Mouse (Mus musculus): ENCODE results near the gene Ackr1. TPM values are rescaled to one million over a fixed set of nuclear protein-coding genes. Genes with fewer than 3 reads are reported as not detected.

Ackr1 gene
- 5.3 TPM for polyA plus RNA-seq (2014; fragmentation: Illumina TruSeq; extraction: RNeasy Lipid Tissue Mini Kit (QIAGEN cat#74804); ENCODE audit: low read depth, low replicate concordance)

DNA sequence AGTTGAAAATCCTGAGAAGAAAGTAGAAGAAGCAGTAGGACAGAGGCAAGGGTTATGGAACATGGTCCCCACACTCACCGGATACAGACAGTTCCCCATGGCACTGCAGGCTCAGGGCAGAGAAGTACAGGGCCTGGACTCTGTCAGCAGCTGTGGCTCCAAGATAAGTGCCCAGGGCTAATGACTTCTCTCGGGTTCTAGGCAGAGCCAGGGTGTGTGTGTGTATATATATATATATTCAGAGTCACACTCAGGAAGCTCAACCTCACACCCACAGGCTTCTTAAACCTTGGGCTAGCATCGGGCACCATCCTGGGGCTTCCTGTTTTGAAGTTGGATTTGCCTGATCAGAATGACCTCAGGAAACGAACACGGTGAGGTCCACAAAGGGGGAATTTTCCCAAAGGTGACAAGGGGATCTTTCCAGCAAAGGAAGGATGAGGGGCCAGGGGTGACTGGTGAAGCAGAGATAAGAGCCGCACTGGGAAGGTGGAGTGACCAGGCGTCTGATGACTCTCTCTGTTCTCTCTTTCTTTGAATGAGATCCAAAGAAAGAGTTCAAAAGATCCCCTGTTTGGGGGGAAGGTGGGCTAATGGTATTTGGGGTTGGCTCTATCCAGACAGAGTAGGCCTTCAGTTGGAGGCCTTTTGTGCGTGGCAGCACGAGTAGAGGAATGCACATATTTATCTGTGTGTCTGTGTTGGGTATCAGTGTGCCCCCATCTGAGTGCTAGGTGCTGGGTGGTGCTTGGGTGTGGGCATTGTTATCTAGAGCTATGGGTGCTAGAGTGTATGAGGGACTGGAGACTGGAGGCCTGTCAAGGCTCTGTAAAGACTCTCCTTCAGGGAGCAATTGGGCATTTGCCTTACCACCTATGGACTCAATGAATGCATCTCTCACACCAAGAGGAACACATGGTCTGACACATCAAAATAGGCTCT, at the start of gene Ackr1:
Gene Ackr1, minus strand, starts transcription at position 439 of the 942 bp plus-strand sequence.

DNA sequence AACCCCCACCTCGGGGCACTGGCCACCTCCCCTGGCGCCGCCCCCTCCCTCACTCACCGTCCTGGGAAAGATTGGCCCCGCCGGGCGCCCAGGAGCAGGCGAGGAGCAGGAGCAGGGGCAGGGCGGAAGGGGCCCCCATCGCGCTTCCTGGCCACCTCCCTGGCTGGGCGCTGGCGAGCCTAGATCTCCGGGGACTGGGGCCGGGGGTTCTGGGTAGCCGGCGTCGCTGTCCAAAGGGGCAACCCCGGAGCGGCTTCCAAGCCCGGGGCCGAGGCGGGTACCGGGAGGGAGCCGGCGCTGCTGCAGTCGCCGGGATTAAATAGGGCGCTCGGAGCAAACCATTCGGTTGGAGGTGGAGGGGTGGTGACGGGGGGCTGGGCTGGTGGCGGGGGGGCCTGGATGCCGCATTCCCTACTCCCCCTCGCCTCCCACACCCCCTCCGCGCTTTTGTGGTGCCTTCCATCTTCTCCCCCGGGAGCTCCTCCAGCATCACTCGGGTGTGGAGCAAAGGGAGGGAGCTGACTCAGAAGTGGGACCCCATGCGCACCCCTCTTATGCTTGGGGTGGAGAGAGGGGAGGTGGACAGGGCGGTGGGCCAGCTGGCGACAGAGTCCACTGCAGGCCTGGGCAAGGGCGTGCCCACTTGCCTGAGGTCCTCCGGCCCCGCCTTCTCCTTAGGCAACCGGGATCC, 34.0 kb upstream of the Ackr1 start, which contains the start of gene Cadm3:
Gene Cadm3, minus strand, starts transcription at position 340 of the 691 bp plus-strand sequence.

DNA sequence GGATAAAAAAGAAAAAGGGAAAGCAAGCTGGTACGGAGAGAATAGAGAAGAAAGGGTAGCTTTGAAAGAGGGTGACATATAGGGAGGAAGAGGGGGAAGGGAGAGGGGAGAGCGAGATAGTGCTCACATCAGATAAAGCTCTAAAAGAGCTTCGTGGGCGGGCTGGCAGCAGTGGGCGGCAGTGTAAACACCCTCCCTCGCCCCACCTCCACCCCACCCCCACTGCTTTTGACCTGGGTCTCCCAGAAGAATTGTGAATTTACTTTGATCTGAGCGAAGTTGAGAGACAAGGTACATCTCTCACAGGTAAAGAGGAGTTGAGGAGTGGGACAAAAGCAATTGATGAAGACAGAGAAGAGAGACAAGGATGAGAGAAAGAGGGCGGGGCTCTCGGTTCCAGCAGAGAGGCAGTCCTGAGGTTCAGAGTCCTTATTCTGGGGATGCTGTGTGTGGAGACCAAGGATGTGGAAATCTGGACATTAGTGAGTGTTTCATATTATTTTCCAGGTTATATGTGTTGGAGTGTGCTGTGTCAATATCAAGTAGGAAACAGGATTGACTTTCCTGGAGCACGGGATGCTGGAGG, 16.9 kb upstream of the Ackr1 start, which contains the start of gene Aim2:
Gene Aim2, plus strand, starts transcription at position 508 of the 586 bp plus-strand sequence.

Other genes starting within 250 kb of the Ackr1 start
- gene Olfr1408, start 196.4 kb downstream of the Ackr1 start, polyA plus RNA-seq (2014; fragmentation: Illumina TruSeq; extraction: RNeasy Lipid Tissue Mini Kit (QIAGEN cat#74804); ENCODE audit: low read depth, low replicate concordance): not detected
- gene Olfr1406, start 143.1 kb downstream of the Ackr1 start, polyA plus RNA-seq (2014; fragmentation: Illumina TruSeq; extraction: RNeasy Lipid Tissue Mini Kit (QIAGEN cat#74804); ENCODE audit: low read depth, low replicate concordance): not detected
- gene Olfr218, start 135.9 kb downstream of the Ackr1 start, polyA plus RNA-seq (2014; fragmentation: Illumina TruSeq; extraction: RNeasy Lipid Tissue Mini Kit (QIAGEN cat#74804); ENCODE audit: low read depth, low replicate concordance): not detected
- gene Olfr1404, start 121.4 kb downstream of the Ackr1 start, polyA plus RNA-seq (2014; fragmentation: Illumina TruSeq; extraction: RNeasy Lipid Tissue Mini Kit (QIAGEN cat#74804); ENCODE audit: low read depth, low replicate concordance): not detected
- gene Fcer1a, start 106.5 kb downstream of the Ackr1 start, polyA plus RNA-seq (2014; fragmentation: Illumina TruSeq; extraction: RNeasy Lipid Tissue Mini Kit (QIAGEN cat#74804); ENCODE audit: low read depth, low replicate concordance): 0.55 TPM
- not detected for gene Olfr418, start 67.7 kb downstream of the Ackr1 start, polyA plus RNA-seq (2014; fragmentation: Illumina TruSeq; extraction: RNeasy Lipid Tissue Mini Kit (QIAGEN cat#74804); ENCODE audit: low read depth, low replicate concordance)
- gene Mptx2, start 56.0 kb downstream of the Ackr1 start, polyA plus RNA-seq (2014; fragmentation: Illumina TruSeq; extraction: RNeasy Lipid Tissue Mini Kit (QIAGEN cat#74804); ENCODE audit: low read depth, low replicate concordance): not detected
- 4.7 TPM for gene Aim2, start 17.1 kb upstream of the Ackr1 start, polyA plus RNA-seq (2014; fragmentation: Illumina TruSeq; extraction: RNeasy Lipid Tissue Mini Kit (QIAGEN cat#74804); ENCODE audit: low read depth, low replicate concordance)
- 6.9 TPM for gene Cadm3, start 33.9 kb upstream of the Ackr1 start, polyA plus RNA-seq (2014; fragmentation: Illumina TruSeq; extraction: RNeasy Lipid Tissue Mini Kit (QIAGEN cat#74804); ENCODE audit: low read depth, low replicate concordance)
- gene Ifi206, start 157.3 kb upstream of the Ackr1 start, polyA plus RNA-seq (2014; fragmentation: Illumina TruSeq; extraction: RNeasy Lipid Tissue Mini Kit (QIAGEN cat#74804); ENCODE audit: low read depth, low replicate concordance): 0.73 TPM
- not detected for gene Ifi214, start 202.2 kb upstream of the Ackr1 start, polyA plus RNA-seq (2014; fragmentation: Illumina TruSeq; extraction: RNeasy Lipid Tissue Mini Kit (QIAGEN cat#74804); ENCODE audit: low read depth, low replicate concordance)

Data from adipose tissue, adult 10 weeks (tissue).